Mouse (Mus musculus) midbrain, embryonic 12.5 days (tissue): ENCODE measurements around the gene Fgfr2. TPM values are rescaled to one million over a fixed set of nuclear protein-coding genes. Genes with fewer than 3 reads are reported as not detected.

ENCODE experiments used
- ATAC-seq: fragments of 200-750 bp; cut with Nextera tagmentation; 2 replicates; pipeline ENCODE4 v1.8.0; 2017; ENCODE audit warnings: low read depth, moderate TSS enrichment, moderate library complexity; ENCODE audit not compliant: low FRiP score
- H3K27ac ChIP-seq: fragments of 300-500 bp; sonication (generic); replicated peaks from 2 replicates; pipeline ENCODE4 v1.5.1; 2016; ENCODE audit warnings: mild to moderate bottlenecking
- H3K27me3 ChIP-seq: fragments of 300-500 bp; sonication (generic); 2 replicates; pipeline ENCODE4 v1.6.1; 2016; ENCODE audit warnings: mild to moderate bottlenecking
- H3K36me3 ChIP-seq: fragments of 300-500 bp; sonication (generic); 2 replicates; pipeline ENCODE4 v1.6.1; 2016
- H3K4me1 ChIP-seq: fragments of 300-500 bp; sonication (generic); 2 replicates; pipeline ENCODE4 v1.6.1; 2016
- H3K4me2 ChIP-seq: fragments of 300-500 bp; sonication (generic); replicated peaks from 2 replicates; pipeline ENCODE4 v1.6.1; 2016; ENCODE audit warnings: mild to moderate bottlenecking, moderate library complexity
- H3K4me3 ChIP-seq: fragments of 300-500 bp; sonication (generic); 2 replicates; pipeline ENCODE4 v1.5.1; 2016; ENCODE audit warnings: mild to moderate bottlenecking
- H3K9ac ChIP-seq: fragments of 300-500 bp; sonication (generic); replicated peaks from 2 replicates; pipeline ENCODE4 v1.6.1; 2016; ENCODE audit warnings: mild to moderate bottlenecking, moderate library complexity
- H3K9me3 ChIP-seq: fragments of 300-500 bp; sonication (generic); 2 replicates; pipeline ENCODE4 v1.6.1; 2016; ENCODE audit warnings: mild to moderate bottlenecking
- WGBS: fragments of 180-500 bp; shearing (Covaris S2); methylation state at CpG from one replicate; pipeline ENCODE4 v1.1.7; 2016; 5-methylcytosine and 5-hydroxymethylcytosine counted together
- polyA plus RNA-seq: library from polyadenylated mRNA; unstranded; fragments of >200 nt; fragmentation: Nextera tagmentation; extraction: Ambion mirVana; gene quantifications from 2 replicates; pipeline ENCODE4 v1.2.1, GENCODE M21; 2016

The Fgfr2 gene
- polyA plus RNA-seq, 1 experiment from 2014 or later, result 96.5 TPM

- peaks cover 25% of the 10 kb centered on the region for H3K4me1 ChIP-seq
- no peaks in the 10 kb centered on the region for H3K27me3 ChIP-seq
- no peak for ATAC-seq
- no peak overlapping the region for H3K4me3 ChIP-seq
- no peak overlapping the region for H3K27ac ChIP-seq
- no peak overlapping the region for H3K4me2 ChIP-seq
- no peak overlapping the region for H3K9ac ChIP-seq
- 86% methylated on average over 9 of the region's 9 CpGs for WGBS
- no peaks in the 10 kb centered on the region for H3K9me3 ChIP-seq
- H3K36me3 ChIP-seq, result 0 out of 2 replicates have a peak, but pooled peaks cover 3% of the 10 kb centered on the region
Measured at GRCm38 (mm10) chr7:133094711-133095495, 28.2 kb downstream of the Fgfr2 start.

DNA sequence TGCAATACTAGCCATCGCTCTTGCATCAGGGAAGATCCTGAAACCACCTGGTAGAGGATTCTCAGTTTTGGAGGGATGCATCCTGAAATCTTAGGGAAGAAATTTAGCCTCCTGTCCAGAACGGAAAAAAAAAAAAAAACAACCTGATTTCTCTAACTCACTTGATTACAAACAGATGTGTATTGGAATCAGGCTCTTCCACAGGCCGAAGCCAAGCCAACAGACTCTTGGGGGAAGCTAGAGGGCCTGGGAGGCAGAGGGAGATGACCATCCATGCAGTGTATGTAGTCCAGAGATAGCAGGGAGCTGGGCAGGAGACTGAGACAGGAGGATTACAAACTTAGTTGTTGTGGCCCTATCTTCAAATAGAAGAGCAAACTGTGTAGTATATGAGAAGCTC lies 29.0 kb downstream of the Fgfr2 start:
- WGBS, result 85% methylated on average over 3 of the region's 3 CpGs
- Histone ChIP-seq H3K4me2 (no peak overlapping the region), H3K4me1 (peaks cover 26% of the 10 kb centered on the region), H3K36me3 (0 out of 2 replicates have a peak, but pooled peaks cover 3% of the 10 kb centered on the region), H3K9ac (no peak overlapping the region), H3K9me3 (no peaks in the 10 kb centered on the region), H3K27me3 (no peaks in the 10 kb centered on the region), H3K4me3 (no peak overlapping the region), H3K27ac (no peak overlapping the region)
- ATAC-seq, result no peak

GRCm38 (mm10) chr7:133093731-133094130 lies 29.4 kb downstream of the Fgfr2 start:
- no peak for ATAC-seq
- WGBS, result 93% methylated on average over 5 of the region's 5 CpGs
- no peak overlapping the region for H3K4me3 ChIP-seq

GRCm38 (mm10) chr7:133090641-133091040 lies 32.5 kb downstream of the Fgfr2 start:
- no peak for ATAC-seq
- H3K4me2 ChIP-seq, result no peak overlapping the region
- no peak overlapping the region for H3K27ac ChIP-seq
- no peaks in the 10 kb centered on the region for H3K36me3 ChIP-seq
- H3K27me3 ChIP-seq, result no peaks in the 10 kb centered on the region
- peaks cover 29% of the 10 kb centered on the region for H3K4me1 ChIP-seq
- no peak overlapping the region for H3K9ac ChIP-seq
- WGBS, result 77% methylated on average over 4 of the region's 4 CpGs
- no peak overlapping the region for H3K4me3 ChIP-seq
- H3K9me3 ChIP-seq, result no peaks in the 10 kb centered on the region

More at GRCm38 (mm10) chr7:133093731-133094130, 29.4 kb downstream of the Fgfr2 start:
- Histone ChIP-seq H3K27me3 (no peaks in the 10 kb centered on the region), H3K36me3 (0 out of 2 replicates have a peak, but pooled peaks cover 3% of the 10 kb centered on the region), H3K4me1 (peaks cover 29% of the 10 kb centered on the region), H3K9me3 (no peaks in the 10 kb centered on the region), H3K27ac (no peak overlapping the region), H3K4me2 (no peak overlapping the region), H3K9ac (no peak overlapping the region)

DNA sequence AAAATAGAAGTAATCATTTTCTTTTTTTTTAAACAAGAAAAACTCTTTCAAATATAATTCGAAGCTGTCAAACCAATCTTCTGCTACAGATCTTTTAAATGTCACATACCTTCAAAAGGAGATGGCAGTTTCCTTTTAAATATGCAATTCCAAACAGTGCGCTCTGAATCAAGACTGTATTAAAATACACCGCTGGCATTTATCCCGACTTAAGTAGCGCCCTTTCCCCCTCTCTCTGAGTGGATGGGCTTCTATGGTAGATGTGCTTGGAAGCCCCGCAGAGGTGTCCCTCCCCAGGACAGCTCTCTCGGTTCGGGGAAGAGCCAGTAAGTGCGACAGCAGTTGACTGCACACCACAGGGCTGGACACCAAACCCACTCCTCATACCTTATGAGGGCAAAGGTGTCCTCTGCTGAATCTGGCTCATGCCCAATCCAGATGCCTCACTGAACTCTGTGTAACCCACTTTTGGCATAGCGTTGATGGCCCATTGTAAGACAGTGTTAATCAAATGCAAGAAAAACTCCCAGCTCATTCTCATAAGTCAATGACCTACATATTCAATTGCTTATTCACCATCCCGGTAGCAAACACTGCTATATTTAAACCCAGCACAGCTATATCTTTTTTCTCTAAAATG lies 33.4 kb downstream of the Fgfr2 start:
- WGBS, result 69% methylated on average over 11 of the region's 11 CpGs
- no peak overlapping the region for H3K4me2 ChIP-seq
- no peaks in the 10 kb centered on the region for H3K9me3 ChIP-seq
- H3K4me1 ChIP-seq, result peaks cover 29% of the 10 kb centered on the region
- no peak overlapping the region for H3K9ac ChIP-seq
- no peaks in the 10 kb centered on the region for H3K36me3 ChIP-seq
- no peak overlapping the region for H3K4me3 ChIP-seq
- no peaks in the 10 kb centered on the region for H3K27me3 ChIP-seq
- 0 out of 2 replicates have a peak overlapping the region, but pooled peaks have one; percentile 30 for H3K27ac ChIP-seq
- no peak for ATAC-seq

- no peak overlapping the region for H3K4me2 ChIP-seq
- H3K4me1 ChIP-seq, result peaks cover 29% of the 10 kb centered on the region
- no peaks in the 10 kb centered on the region for H3K9me3 ChIP-seq
- peak overlapping the region; percentile 73 for H3K27ac ChIP-seq
- H3K9ac ChIP-seq, result no peak overlapping the region; the same call in 1 of the 2 replicates
- WGBS, result 55% methylated on average over 11 of the region's 11 CpGs
- no peaks in the 10 kb centered on the region for H3K36me3 ChIP-seq
- H3K4me3 ChIP-seq, result no peak overlapping the region
- ATAC-seq, result no peak
- H3K27me3 ChIP-seq, result no peaks in the 10 kb centered on the region
Measured at GRCm38 (mm10) chr7:133088830-133089261, 34.3 kb downstream of the Fgfr2 start.

- H3K9ac ChIP-seq, result no peak overlapping the region; the same call in 1 of the 2 replicates
- H3K9me3 ChIP-seq, result no peaks in the 10 kb centered on the region
- ATAC-seq, result no peak
- no peaks in the 10 kb centered on the region for H3K36me3 ChIP-seq
- H3K27ac ChIP-seq, result peak overlapping the region; percentile 73
- H3K4me3 ChIP-seq, result no peak overlapping the region
- no peaks in the 10 kb centered on the region for H3K27me3 ChIP-seq
- H3K4me1 ChIP-seq, result peaks cover 29% of the 10 kb centered on the region
- WGBS, result 74% methylated on average over 4 of the region's 4 CpGs
- H3K4me2 ChIP-seq, result no peak overlapping the region
Measured at GRCm38 (mm10) chr7:133088411-133088810, 34.7 kb downstream of the Fgfr2 start.

DNA sequence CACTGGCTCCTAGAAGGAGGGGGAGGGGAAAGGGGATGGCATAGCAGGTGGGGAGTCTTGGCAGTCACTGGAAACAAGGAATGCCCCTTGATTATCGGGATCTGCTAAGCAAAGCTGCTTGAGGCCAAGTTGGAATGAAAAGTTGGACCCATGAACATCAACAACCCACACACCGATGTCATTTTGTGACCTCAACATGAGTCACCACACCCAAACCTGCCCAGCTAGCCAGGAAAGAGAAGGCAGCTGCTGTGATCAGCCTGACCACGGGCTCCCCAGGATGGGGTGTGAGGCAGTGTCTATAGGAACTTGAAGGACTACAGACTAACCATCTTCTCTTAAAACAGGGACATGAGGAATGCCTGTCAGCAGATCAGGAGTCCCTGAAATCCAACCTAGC lies 37.7 kb downstream of the Fgfr2 start:
- peaks cover 35% of the 10 kb centered on the region for H3K4me1 ChIP-seq
- H3K27ac ChIP-seq, result no peak overlapping the region
- WGBS, result 97% methylated on average over 3 of the region's 3 CpGs
- H3K4me3 ChIP-seq, result no peak overlapping the region
- no peak overlapping the region for H3K9ac ChIP-seq
- no peak for ATAC-seq
- H3K4me2 ChIP-seq, result no peak overlapping the region
- no peaks in the 10 kb centered on the region for H3K36me3 ChIP-seq
- no peaks in the 10 kb centered on the region for H3K27me3 ChIP-seq
- H3K9me3 ChIP-seq, result no peaks in the 10 kb centered on the region

- no peak overlapping the region for H3K9ac ChIP-seq
- H3K4me2 ChIP-seq, result no peak overlapping the region
- H3K4me1 ChIP-seq, result peaks cover 23% of the 10 kb centered on the region
- no peak overlapping the region for H3K27ac ChIP-seq
- 0 out of 2 replicates have a peak, but pooled peaks cover 8% of the 10 kb centered on the region for H3K36me3 ChIP-seq
- WGBS, result 87% methylated on average over 13 of the region's 13 CpGs
- no peak for ATAC-seq
- no peaks in the 10 kb centered on the region for H3K9me3 ChIP-seq
- H3K27me3 ChIP-seq, result no peaks in the 10 kb centered on the region
- no peak overlapping the region for H3K4me3 ChIP-seq
Measured at GRCm38 (mm10) chr7:133083936-133084614, 39.1 kb downstream of the Fgfr2 start.

- Histone ChIP-seq H3K27me3 (no peaks in the 10 kb centered on the region), H3K4me2 (no peak overlapping the region), H3K4me3 (no peak overlapping the region), H3K9me3 (no peaks in the 10 kb centered on the region), H3K4me1 (peaks cover 34% of the 10 kb centered on the region), H3K36me3 (0 out of 2 replicates have a peak, but pooled peaks cover 18% of the 10 kb centered on the region), H3K27ac (no peak overlapping the region), H3K9ac (no peak overlapping the region)
- ATAC-seq, result no peak
- 87% methylated on average over 1 of the region's 1 CpGs for WGBS
Measured at GRCm38 (mm10) chr7:133078929-133079328, 44.2 kb downstream of the Fgfr2 start.

- Histone ChIP-seq H3K36me3 (peaks cover 21% of the 10 kb centered on the region; the same call in 1 of the 2 replicates), H3K9ac (peak overlapping the region; percentile 17; the same call in 1 of the 2 replicates), H3K9me3 (no peaks in the 10 kb centered on the region), H3K4me2 (0 out of 2 replicates have a peak overlapping the region, but pooled peaks have one; percentile 9), H3K4me1 (peaks cover 62% of the 10 kb centered on the region), H3K27me3 (no peaks in the 10 kb centered on the region), H3K27ac (peak overlapping the region; percentile 75), H3K4me3 (no peak overlapping the region)
- WGBS, result 39% methylated on average over 10 of the region's 10 CpGs
- ATAC-seq, result 0 out of 2 replicates have a peak, but pooled peaks have one; percentile 39
Measured at GRCm38 (mm10) chr7:133074462-133075133, 48.6 kb downstream of the Fgfr2 start.
